Mouse (Mus musculus): ENCODE data around the gene Fxyd1. TPM values are rescaled to one million over a fixed set of nuclear protein-coding genes. Genes with fewer than 3 reads are reported as not detected.

Fxyd1 gene
- 1,000 to 10,000 TPM in 1 of 2 experiments, 100 to 1,000 TPM in 1; 944 to 1,010 TPM for total RNA-seq (2021)
- long read RNA-seq, experiment 1, transcript Fxyd1-212 (8 exons, 568 nt), result minor isoform, 114 of 1,369 reads
- long read RNA-seq, experiment 1, transcript Fxyd1-203 (8 exons, 492 nt), result minor isoform, 116 of 1,369 reads
- long read RNA-seq, experiment 1, transcript Fxyd1-213 (3 exons, 255 nt), result major isoform, 856 of 1,369 reads
- long read RNA-seq, experiment 1, transcript Fxyd1-202 (8 exons, 522 nt), result minor isoform, 21 of 1,369 reads
- long read RNA-seq, experiment 1, partial matches to known transcripts, result 180 of 1,369 reads
- long read RNA-seq, experiment 1, other reads (novel, unspliced or antisense), result 52 of 1,369 reads
- long read RNA-seq, experiment 2, transcript Fxyd1-213 (3 exons, 255 nt), result major isoform, 971 of 1,576 reads
- long read RNA-seq, experiment 2, transcript Fxyd1-201 (8 exons, 620 nt), result minor isoform, 23 of 1,576 reads
- long read RNA-seq, experiment 2, transcript Fxyd1-203 (8 exons, 492 nt), result minor isoform, 125 of 1,576 reads
- long read RNA-seq, experiment 2, transcript Fxyd1-212 (8 exons, 568 nt), result minor isoform, 166 of 1,576 reads
- long read RNA-seq, experiment 2, partial matches to known transcripts, result 192 of 1,576 reads
- long read RNA-seq, experiment 2, other reads (novel, unspliced or antisense), result 53 of 1,576 reads

DNA sequence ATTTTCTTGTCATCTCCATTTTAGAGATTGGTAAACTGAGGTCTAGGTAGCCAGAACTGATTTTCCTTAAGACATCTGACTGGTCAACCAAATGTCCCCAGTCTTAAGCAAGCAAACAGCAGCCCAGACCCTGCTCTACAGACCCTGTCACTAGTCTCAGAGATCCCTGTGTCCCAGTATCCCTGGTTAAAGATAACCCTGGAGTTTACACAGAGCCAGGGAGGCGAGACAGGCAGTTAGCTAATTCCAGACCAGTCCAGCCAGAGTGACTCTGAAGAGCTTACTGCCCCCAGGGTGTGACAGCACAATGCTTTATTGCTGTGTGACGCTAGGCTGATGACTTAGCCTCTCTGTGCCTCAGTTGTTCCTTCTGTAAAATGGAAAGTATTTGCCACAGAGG lies at the start of gene Fxyd1:
Gene Fxyd1 (minus strand): TSS at position 129 of the 400 bp plus-strand sequence.
- no peak for TF ChIP-seq CTCF (IDR thresholded peaks at IDR 0.05)
- H3K4me3 ChIP-seq, result no peak within 1 kb of the TSS; the same call in 1 of the 2 replicates
- no peak for DNase-seq
- intact Hi-C loops (cut with DNase I), result loop anchor here (5.0 to 10.0 kb wide), 2 partner anchors 98 to 115 kb away; partner anchors contain the start of gene Gramd1a
- H3K27ac ChIP-seq, result peak within 1 kb of the TSS; percentile 99

DNA sequence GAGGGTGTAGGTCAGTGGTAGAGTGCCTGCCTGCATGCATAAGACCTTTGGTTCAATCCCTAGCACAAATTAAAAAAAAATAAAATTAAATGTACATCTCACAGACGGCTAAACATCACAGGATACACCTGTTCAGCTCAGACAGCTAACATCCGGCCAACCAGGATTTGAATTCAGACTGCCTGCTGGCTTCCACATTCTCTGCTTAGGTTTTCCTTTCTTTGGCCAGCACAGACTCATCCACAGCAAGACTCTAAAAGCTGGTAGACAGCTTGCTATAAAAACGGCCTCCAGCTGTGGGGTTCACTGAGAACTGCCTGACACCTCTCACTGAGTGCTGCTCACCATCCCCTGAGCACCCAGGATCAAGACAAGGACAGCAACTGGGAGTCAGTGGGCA lies 49.2 kb upstream of the Fxyd1 start:
- H3K4me3 ChIP-seq, result no peak overlapping the region
- TF ChIP-seq CTCF (IDR thresholded peaks at IDR 0.05), result no peak
- intact Hi-C loops (cut with DNase I), result no loop called here
- H3K27ac ChIP-seq, result no peak overlapping the region; the same call in 1 of the 2 replicates
- DNase-seq, result no peak

DNA sequence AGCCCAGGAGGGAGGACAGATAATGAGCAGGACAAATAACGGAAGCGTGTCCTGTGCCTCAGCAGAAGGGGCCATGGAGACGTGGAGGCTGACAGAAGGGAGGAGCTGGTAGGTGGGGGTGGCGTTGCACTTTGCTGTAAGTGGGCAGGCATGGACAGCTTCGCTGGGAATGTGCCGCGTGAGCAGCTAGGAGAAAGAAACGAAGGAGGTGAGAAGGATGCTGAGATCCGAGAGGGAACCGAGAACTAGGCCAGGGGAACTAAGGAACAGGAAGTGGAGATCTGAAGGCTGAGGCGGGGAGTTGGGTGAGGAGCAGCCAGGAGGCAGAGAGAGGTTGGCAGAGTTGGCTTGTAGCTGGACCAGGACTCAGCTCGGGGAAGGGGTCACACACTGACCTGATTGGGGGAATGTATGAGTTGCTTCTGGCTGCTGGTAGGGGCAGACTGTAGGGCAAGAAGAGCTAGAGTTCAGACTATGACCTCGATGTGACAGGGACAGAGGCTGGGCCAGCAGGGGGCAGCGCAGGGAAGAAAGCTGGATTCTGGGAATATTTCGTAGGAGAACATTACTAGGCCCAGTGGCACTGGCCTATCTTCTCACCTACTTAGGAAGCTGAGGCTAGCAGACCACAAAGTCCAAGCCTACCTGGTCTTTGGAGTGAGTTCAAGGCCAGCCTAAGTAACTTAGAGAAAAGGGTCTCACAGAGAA lies 48.2 kb upstream of the Fxyd1 start:
- peak; percentile 84 for DNase-seq
- intact Hi-C loops (cut with DNase I), result loop anchor here (1.0 kb wide), 1 partner anchor 70 kb away; no protein-coding TSS in a partner anchor
- Histone ChIP-seq H3K27ac (peak overlapping the region; percentile 55; the same call in 1 of the 2 replicates), H3K4me3 (no peak overlapping the region)
- peak; percentile 83 for TF ChIP-seq CTCF (IDR thresholded peaks at IDR 0.05)

DNA sequence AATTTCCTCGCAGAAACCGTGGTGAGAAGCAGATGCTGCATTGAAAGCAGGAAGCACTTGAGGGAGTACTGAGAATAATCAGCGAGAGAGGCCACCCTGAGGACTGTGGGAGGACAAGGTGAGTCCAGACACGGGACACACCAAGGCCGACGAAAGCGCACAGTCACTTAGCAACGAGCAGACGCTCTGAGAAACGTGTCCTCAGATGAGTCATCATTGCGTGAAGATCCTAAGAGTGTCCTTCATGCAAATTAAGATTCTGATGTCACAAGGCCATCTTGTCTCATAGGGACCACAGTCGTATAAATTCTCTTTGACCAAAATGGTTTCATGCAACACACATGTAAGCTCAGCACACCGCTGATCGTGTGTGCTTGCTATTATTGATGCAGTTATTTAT lies 43.8 kb upstream of the Fxyd1 start:
- Histone ChIP-seq H3K4me3 (no peak overlapping the region), H3K27ac (no peak overlapping the region)
- DNase-seq, result no peak
- TF ChIP-seq CTCF (IDR thresholded peaks at IDR 0.05), result no peak
- intact Hi-C loops (cut with DNase I), result loop anchor here (5.0 kb wide), 1 partner anchor 57 kb away; the partner anchor contains the start of gene Gramd1a

- TF ChIP-seq CTCF (IDR thresholded peaks at IDR 0.05), result peak; percentile 38; the same call in 1 of the 2 replicates
- H3K4me3 ChIP-seq, result no peak overlapping the region
- DNase-seq, result no peak
- intact Hi-C loops (cut with DNase I), result loop anchor here (5.0 to 10.0 kb wide), 2 partner anchors 122 to 225 kb away; no protein-coding TSS in a partner anchor
- H3K27ac ChIP-seq, result no peak overlapping the region
Observed at GRCm38 (mm10) chr7:31099612-31099982, 42.6 kb upstream of the Fxyd1 start.

- peak overlapping the region; percentile 44 for H3K27ac ChIP-seq
- no peak overlapping the region for H3K4me3 ChIP-seq
- DNase-seq, result no peak
- TF ChIP-seq CTCF (IDR thresholded peaks at IDR 0.05), result peak; percentile 52; the same call in 1 of the 2 replicates
- intact Hi-C loops (cut with DNase I), result loop anchor here (5.0 to 10.0 kb wide), 2 partner anchors 122 to 224 kb away; no protein-coding TSS in a partner anchor
Observed at GRCm38 (mm10) chr7:31098697-31099611, 42.0 kb upstream of the Fxyd1 start.

DNA sequence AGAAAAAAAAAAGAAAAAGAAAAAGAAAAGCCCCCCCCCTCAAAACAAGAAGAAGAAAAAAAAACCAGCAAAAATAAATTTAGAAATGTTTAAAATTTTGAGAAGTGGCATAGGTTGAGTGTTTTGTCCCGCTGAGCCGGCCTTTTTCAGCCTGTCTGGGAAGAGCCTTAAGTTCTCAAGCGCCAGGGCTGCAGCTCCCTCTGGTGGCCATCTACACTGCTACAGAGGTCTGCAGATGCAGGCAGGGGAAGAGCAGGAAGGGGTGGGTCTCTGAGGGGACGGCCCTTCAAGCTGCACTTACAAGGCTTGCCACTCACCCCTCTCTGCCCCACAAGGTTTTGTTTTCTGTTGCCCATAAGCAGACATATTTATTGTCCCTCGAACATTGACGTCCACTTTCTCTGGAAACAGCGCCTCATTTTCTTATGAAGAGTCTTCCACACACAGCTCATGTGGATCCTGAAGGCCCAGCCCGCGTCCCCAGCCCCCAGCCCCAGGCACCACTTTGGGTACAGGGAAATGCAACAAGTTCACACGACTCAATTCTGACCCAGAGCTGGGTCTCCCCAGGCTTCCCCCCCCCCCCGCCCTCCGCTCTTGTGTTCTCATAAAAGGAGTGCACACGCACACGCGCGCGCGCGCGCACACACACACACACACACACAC lies 40.7 kb upstream of the Fxyd1 start:
- DNase-seq, result peak; percentile 94
- Histone ChIP-seq H3K4me3 (peak overlapping the region; percentile 60), H3K27ac (peak overlapping the region; percentile 78)
- TF ChIP-seq CTCF (IDR thresholded peaks at IDR 0.05), result no peak; the same call in none of the 2 replicates
- intact Hi-C loops (cut with DNase I), result loop anchor here (1.0 to 10.0 kb wide), 3 partner anchors 38 to 223 kb away; partner anchors contain the start of gene Lgi4

DNA sequence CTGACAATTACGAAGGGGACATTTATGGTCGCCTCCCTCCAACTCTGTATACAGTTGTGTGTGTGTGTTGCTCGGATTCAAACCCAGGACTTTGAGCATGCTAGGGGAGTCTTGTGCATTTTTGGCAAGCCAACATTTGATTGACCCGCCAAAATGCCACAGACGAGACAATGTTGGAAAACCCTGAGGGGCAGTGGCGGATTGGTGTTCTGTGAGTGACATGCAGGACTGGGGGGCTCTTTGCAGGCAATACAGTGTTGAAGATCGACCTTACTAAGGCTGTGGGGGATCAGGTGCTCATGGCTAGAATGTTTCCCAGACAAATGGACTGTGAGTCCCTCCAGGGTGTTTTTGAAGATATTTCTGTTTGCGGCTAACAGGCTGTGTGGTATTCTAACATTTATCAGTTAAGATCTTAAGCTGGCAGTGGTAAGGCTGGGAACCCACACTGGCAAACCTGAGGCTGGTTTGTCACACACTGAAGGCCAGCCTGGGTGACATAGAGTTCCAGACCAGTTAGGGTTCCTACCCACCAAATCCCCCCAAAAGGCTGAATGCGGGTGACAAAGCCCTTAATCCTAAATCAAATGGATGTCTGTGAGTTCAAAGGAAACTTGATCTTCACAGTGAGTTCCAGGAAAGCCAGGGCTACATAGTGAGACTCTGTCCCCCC lies 40.0 kb upstream of the Fxyd1 start:
- no peak for TF ChIP-seq CTCF (IDR thresholded peaks at IDR 0.05)
- no peak for DNase-seq
- Histone ChIP-seq H3K4me3 (no peak overlapping the region), H3K27ac (peak overlapping the region; percentile 62; the same call in 1 of the 2 replicates)
- intact Hi-C loops (cut with DNase I), result loop anchor here (1.0 to 10.0 kb wide), 3 partner anchors 38 to 222 kb away; partner anchors contain the start of gene Lgi4

DNA sequence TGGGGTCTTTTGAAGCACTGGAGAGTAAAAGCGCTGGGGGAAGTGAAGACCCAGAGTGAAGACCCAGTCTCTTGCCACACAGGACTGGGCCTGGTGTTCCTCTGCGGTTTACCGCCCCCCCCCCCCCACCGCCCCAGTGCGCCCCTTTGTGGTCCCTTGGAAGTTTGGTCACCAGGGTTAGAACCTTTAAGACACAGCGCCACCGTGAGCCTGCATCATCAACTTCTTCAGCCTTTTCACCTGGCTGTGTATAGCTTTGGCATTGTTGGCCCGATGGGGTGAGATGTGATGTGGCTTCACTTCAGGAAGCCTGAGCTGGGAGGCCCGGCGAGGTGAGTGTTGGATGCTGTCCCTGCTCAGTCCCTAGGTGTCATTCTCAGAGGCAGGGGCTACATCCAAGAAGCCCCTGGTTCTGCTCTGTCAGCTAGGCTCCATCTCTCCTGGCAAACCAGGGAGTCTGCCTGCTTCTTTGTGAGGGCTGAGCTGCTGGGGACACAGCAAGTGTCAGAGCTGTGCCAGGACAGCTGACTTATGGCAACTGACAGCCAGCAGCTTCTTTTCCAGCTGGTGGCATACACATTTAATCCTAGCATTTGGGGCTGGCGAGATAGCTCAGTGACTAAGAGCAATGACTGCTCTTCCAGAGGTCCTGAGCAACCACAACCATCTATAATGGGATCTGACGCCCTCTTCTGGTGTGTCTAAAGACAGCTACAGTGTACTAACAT lies 37.9 kb upstream of the Fxyd1 start:
- H3K4me3 ChIP-seq, result no peak overlapping the region
- no peak for DNase-seq
- H3K27ac ChIP-seq, result peak overlapping the region; percentile 36
- TF ChIP-seq CTCF (IDR thresholded peaks at IDR 0.05), result peak; percentile 46
- intact Hi-C loops (cut with DNase I), result loop anchor here (2.0 to 10.0 kb wide), 3 partner anchors 16 to 220 kb away; no protein-coding TSS in a partner anchor

Data from gastrocnemius, adult 2 months (tissue).